Mouse (Mus musculus): Measurements from ENCODE around the gene Soat2. TPM values are rescaled to one million over a fixed set of nuclear protein-coding genes. Genes with fewer than 3 reads are reported as not detected.
"Not testable (repeated sequence)": the region's sequence is repeated elsewhere in the genome, so short reads cannot be mapped to it uniquely, and the experiment has no call there.

Soat2 gene
- polyA plus RNA-seq, 2 experiments from 2014 or later: 0.69 to 1.0 TPM

DNA sequence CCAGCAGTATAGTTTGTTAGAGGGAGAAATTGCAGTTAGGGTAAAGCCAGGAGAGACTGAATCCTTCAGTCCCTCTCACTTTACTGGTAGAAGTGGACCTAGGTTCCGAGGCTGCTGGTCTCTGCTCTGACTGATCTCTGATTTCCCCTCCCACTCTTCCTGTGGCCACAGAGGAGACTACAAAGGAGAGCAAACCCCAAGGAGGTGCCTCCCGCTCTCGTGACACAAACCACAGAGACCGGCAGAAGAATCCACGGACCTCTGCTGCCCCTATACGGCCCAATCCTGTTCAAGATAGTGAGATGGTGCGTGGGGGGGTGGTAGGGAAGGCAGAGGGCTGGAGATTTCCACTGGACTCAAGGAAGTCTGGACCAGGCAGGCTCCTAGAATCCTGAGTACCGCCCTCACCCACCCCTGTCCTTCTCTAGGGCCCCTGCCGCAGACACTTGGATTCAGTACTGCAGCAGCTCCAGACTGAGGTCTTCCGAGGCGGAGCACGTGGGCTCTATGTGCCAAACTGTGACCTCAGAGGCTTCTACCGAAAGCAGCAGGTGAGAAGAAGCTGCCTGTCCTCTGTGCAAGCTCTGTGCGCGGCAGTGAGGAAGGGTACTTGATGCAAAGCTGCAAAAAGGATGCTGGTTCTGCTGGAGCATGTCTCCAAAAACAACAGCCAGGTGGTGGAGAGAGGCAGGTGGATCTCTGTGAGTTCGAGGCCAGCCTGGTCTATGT, 2.5 kb upstream of the Soat2 start:
- ATAC-seq: peak; percentile 28

GRCm38 (mm10) chr15:102149561-102149960, 765 bp upstream of the Soat2 start:
- ATAC-seq: no peak

- ATAC-seq: no peak
Measured at GRCm38 (mm10) chr15:102152646-102153045, 2.3 kb downstream of the Soat2 start.

DNA sequence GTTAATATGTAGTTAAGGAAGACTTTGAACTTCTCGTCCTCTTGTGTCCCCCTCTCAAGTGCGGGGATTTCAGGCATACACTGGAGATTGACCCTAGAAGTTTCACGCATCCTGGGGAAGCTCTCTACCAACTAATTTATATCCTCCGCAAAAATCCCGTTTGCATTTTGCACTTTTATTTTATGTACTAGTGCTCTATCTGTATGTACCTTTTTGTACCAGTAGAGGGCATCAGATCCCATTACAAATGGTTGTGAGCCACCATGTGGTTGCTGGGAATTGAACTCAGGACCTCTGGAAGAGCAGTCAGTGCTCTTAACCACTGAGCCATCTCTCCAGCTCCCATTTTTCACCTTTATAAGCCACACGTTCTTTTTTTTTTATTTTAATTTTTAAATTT, 4.7 kb downstream of the Soat2 start:
- ATAC-seq: not testable (repeated sequence)

DNA sequence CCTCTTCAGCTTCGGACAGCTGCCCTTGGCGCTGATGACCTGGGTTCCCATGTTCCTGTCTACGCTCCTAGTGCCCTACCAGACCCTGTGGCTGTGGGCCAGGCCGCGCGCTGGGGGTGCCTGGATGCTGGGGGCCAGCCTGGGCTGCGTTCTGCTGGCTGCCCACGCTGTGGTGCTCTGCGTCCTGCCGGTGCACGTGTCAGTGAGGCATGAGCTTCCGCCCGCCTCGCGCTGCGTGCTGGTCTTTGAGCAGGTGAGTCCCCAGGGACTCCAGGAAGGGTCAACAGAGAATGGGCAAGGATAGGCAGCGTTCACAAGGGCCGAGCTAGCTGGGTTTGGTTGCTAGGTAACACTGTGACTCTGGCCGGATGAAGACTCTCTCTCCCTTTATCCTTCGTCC, 6.5 kb downstream of the Soat2 start:
- ATAC-seq: no peak

DNA sequence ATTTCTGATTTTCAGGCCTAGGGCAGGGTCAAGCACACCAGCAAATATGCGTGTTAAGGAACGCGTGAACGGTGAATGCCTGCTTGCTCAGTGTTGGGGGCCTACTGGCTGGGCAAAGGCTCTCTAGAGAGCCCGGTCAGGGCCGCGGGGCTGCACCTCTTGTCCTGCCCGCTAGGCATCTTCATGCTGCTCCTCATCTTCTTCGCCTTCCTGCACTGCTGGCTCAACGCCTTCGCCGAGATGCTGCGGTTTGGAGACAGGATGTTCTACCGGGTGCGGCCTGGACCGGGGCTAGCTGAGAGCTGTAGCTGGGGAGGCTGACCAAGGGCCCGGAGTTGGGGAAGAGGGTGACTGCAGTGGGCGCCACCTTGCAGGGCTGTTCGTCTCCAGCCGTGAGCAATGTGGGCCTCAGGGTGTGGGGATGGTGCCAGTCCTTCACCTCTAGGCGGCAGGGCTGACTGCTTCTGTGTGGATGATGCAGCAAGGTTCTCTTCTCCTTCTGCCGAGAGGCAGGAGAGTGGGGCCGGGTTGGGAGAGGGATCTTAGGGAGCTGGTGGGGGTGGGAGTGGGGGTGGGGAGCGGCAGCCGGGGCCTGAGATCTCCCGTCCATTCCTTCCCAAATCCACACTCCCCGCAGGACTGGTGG, 10.2 kb downstream of the Soat2 start:
- no peak for ATAC-seq

DNA sequence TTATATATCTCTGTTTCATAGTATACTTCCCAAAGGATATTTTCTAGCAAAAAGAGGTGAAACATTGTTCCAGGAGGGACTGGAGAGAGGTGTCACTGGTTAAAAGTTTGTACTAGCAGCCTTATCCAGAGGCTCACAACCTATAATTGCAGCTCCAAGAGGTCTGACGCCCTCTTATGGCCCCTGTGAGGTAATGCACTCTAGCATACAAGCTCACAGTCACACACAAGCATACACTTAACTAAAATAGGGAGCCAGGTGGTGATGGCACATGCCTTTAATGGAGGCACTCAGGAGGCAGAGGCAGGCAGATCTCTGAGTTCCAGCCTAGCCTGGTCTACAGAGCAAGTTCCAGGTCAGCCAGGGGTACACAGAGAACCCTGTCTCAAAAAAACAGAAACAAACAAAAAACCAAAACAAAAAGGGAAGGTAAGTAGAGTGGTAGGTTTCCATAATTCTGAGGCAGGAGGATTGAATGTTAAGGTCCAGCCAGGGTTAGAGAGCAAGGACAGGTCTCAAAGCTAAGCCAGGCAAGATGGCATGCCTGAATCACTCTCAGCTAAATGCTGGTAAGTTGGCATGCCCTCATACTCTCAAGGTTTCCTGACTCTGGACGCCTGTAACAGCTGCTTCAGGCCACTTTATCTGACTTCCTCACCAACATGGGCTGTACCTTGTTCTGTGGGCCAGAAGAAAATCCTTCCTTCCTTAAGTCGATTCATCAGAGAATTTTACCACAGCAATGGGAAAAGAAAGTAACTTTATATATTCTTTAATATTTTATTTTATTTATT, 13.8 kb downstream of the Soat2 start:
- ATAC-seq: no peak

DNA sequence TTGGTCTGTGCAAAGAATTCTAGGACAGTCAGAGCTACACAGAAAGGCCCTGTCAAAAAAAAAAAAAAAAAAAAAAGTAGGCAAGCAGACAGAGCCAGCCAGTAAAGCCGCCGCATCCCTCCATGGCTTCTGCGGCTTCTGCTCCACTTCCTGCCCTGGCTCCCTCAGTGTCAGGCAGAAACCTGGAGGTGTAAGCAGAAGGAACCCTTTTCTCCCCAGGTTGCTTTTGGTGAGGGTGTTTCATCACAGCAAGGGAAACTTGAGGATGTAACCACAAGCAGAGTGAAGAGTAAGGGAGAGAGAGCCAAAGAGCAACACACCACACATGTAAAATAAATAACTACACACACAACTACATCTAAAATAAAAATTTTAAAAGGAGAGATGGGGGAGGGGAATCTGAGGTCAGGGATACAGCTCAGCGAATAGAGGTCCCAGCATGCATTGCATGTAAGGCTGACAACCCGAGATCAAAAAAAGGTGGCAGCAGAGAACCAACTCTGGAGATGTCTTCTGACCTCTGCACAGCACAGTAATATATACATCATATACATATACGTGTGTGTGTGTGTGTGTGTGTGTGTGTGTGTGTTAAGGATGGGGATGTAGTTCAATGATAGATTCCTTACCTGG, 15.3 kb downstream of the Soat2 start:
- no peak for ATAC-seq

- no peak for ATAC-seq
Measured at GRCm38 (mm10) chr15:102167620-102168021, 17.3 kb downstream of the Soat2 start.

- ATAC-seq: no peak
Measured at GRCm38 (mm10) chr15:102169064-102169463, 18.7 kb downstream of the Soat2 start.

GRCm38 (mm10) chr15:102173581-102173980, 23.3 kb downstream of the Soat2 start:
- no peak for ATAC-seq

DNA sequence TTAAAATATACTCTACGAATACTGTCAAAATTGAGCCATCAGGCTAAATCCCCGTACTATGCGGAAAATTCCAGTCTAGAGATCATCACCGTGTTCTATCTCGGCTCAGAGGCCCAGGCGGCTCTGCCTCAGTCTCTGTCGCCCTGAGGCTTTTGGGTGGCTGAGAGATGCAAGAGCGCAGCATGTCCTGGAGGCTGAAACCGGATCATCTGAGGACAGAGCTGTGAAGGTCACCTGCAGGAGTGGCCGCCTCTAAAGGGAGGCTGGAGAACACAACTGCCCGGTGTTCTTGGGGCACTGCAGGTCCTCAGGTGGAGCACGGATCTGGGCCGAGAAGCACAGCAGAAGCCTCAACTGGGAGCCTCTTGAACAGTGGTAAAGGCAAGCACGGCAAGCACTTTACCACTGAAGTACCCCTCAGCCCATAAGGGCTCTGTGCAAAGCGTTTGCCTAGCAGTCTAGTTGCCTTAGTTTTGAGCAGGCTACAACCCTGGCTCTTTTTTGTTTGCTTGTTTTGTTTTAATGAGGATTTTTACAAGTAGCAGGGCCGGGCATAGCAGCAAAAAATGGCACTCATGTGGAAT, 25.5 kb downstream of the Soat2 start:
- ATAC-seq: no peak

GRCm38 (mm10) chr15:102176571-102177316, 26.4 kb downstream of the Soat2 start:
- no peak for ATAC-seq

DNA sequence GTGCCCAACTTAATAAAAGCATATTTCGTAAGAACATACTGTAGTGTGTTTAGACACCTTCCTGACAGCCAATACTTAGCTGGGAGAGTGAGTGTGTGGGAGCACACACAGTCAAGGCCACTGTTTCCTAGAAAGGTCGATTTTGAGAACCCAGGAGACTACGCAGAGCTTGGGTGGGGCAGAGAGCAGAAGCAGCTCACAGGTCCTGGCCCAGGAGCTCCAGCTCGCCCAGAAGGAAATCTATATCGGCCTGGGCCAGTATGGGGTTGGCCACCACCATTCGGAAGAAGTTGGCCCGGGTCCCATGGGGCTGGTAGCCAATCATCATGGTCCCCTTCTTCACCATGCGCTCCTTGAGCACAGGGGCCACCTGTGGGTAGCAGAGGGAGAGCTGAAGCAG, 27.1 kb downstream of the Soat2 start:
- ATAC-seq: no peak

DNA sequence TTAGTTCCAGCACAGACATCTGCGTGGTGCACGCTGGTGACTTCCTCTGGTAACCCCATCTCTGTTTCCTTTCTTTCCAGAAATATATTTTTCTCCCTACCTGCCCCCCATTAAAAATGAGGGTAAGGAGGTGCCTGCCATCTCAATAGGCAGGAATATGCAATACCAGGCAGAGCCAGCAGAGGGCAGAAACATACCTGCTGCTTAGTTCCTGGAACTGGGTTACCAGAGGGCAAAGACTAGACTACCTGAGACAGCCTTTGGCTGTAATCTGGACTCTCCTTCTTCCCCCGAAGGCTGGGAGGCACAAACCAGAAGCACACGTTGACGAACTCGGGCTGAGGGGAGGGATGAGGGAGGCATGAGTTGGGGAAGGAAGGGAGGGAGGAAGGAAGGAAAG, 28.0 kb downstream of the Soat2 start:
- ATAC-seq: peak; percentile 73

- no peak for ATAC-seq
Measured at GRCm38 (mm10) chr15:102179106-102179505, 28.8 kb downstream of the Soat2 start.

GRCm38 (mm10) chr15:102179924-102180323, 29.6 kb downstream of the Soat2 start:
- no peak for ATAC-seq

DNA sequence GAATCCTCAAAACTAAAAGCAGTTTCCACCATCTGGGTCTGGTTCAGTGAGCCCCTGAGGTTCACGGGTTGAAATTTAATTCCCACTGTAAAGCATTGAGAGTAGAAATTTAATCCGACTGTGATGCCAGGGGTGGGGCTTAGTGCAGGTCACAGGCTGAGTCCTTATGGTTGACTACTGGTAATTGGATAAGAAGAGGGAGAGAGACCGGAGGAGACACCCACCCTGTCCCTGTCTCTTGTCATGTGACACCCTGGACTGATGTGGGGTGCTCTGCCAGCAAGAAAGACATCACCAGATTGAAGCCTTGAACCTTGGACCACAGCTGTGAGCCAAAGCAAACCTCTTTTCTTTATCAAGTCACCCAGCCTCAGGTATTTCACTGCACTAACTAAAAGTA, 32.8 kb downstream of the Soat2 start:
- ATAC-seq: no peak

DNA sequence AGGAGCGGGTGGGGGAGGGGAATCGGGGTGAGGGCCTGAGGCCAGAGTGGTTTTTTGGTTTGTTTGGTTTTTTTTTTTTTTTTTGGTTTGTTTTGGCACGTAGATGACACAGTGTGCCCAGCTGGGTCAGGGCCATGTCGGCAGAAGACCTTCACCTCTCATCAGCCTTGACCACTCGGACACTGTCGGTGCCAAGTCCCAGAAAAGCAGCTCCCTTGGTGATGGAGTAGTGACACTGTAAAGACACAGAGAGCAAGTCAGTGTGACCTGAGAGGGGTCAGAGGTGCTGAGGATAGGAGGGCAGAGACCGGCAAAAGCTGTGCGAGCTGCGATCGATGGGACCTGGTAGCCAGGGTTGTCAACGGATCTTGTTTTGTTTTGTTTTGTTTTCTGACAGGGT, 35.9 kb downstream of the Soat2 start:
- no peak for ATAC-seq

DNA sequence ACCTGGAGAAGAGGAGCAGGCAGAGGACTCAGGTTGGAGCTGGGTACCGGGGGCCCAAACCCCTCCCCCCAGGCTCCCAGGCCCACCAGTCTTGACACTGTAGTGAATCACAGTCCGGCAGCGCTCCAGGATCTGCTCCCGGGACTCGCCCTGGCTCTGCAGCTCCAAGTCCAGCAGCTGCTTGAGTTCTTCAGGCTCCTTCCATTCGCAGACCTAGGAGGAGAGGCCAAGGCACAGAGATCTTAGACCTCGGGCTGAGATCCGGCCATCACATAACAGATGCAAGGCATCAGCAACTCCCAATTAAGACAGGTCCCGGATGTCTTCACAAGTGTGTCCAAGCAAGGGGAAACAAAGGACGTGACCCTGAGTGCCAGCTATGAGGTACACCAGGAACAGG, 37.8 kb downstream of the Soat2 start:
- no peak for ATAC-seq

DNA sequence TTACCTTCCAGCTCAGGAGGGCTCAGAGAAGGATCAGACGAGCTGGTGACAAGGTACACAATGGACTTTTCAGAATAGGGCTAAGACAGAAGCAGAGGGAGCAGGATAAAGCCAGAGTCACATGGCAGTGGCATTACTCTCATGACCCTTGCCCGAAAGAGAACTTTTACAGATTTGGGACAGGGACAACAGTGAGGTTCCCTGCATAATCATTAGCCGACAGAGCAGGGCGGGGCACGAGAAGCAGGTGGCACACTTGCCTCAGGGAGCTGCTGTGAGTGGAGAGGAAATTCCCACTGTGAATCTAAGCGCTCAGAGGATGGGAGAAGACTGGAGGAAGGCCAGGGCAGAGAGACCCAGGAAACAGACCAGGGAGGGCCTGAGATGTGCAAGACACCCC, 38.6 kb downstream of the Soat2 start:
- no peak for ATAC-seq

DNA sequence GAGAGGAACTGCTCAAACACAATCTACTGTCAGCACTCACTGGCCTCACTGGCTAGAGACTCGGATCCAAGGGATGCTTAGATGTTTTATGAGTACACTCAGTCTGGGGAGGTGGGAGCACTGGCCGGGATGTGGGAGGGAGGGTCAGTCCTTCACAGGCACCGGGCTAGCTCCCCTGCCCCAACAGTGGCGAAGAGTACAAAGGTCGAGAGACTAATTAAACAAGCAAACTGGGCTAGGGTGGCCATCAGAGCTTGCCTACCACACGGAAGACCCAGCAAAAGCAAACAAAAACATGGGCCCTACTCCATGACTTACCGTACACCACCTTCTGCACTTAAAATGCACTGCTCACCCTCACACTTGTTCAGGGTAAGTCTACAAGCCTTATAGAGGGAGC, 41.4 kb downstream of the Soat2 start:
- no peak for ATAC-seq
